Mouse (Mus musculus) gastrocnemius, postnatal 10 days (tissue): Measurements from ENCODE around the gene Sbk3. TPM values are rescaled to one million over a fixed set of nuclear protein-coding genes. Genes with fewer than 3 reads are reported as not detected.
"Not testable (repeated sequence)": the region's sequence is repeated elsewhere in the genome, so short reads cannot be mapped to it uniquely, and the experiment has no call there.

Experiments used
- DNase-seq: peaks from one replicate; pipeline ENCODE4 v3.0.0; 2021; ENCODE audit warnings: mixed read lengths
- long read RNA-seq, 2 experiments: library from polyadenylated mRNA; stranded (forward); transcript quantifications; one replicate each; pipeline ENCODE4 v2.0.0; 2021
- total RNA-seq, 2 experiments: library from RNA; stranded (reverse); gene quantifications; 2 replicates each; pipeline ENCODE4 v1.2.3; 2021

Sbk3 gene
- total RNA-seq = under 1 TPM in 1 of 2 experiments, not detected in 1; 0.28 TPM
- long read RNA-seq, experiment 1 = 0 reads
- long read RNA-seq, experiment 2 = 0 reads

DNA sequence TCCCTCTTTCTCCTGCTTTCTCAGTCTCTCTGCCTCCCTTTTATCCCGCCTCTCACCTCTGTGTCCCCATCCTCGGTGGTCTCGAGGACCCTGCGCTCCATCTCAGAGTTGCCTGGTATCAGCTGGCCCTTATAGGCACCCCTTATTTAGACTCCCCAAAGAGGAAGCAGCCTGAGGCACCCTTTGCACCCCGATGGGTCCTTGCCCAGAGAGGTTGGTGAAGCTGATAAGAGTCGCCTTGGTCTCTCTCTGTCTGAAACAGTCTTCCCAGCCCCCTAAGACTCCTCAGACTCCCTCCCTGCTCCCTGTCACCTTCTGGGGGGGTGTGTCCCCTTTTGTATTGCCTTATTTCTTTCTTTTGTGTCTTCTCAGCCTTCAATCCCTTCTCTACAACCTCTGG lies at the start of gene Sbk3:
Gene Sbk3 (minus strand): TSS at position 101 of the 400 bp plus-strand sequence.
- DNase-seq = no peak

DNA sequence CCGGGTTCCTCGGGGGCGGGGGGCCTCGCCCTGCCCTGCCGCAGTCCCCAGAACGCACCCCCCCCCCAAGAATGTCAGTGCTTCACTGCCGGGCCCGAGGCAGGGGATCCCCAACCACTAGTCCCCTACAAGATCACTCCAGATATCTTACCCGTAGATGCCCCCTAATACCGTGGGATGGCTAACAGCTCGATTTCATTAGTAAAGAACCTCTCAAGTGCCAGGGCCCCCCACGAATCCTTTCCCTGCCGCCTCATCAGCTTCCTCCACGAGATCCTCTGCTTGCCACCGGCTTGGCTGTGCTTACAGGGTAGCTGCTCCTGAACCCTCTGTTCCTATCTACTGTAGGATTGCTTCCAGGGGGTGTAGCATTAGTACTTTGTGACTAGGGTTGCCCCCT lies 49.7 kb upstream of the Sbk3 start:
- DNase-seq = no peak

DNA sequence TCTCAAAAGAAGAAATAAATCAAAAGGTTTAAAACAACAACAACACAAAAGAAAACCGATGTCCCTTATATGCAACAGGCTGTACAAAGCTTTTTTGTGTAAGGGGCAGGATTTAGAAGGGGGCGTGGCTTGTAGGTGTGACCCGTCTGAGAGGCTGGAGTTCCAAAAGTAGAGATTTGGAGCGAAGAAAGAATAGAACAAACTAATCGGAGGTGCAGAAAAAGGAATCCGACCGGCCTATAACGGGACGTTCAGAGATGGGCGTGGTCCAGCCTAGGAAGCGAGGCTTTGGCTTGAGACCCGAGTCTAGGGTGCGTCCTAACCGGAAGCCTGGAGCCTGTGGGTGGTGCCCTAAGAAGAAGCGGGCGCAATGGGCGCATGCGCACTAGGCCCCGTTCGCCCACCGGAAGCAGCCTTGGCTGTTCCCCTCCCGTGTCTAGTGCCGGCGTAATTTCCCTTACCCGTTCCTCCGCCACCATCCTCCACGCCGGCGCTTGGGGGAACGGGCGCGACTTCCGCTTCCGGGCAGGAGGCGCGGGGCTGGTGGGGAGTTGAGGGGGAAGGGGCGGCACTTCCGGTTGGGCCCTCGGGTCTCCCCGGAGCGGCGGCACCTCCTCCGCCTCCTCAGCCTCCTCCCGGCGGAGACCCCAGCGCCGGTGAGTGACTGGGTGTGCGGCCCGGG lies 49.2 kb upstream of the Sbk3 start, which contains the start of the genes Zfp865 and Ccdc106:
Gene Zfp865 (plus strand): TSS at position 377 of the 682 bp plus-strand sequence.
Gene Ccdc106 (plus strand): TSS at position 554 of the 682 bp plus-strand sequence.
- peak; percentile 99 for DNase-seq

DNA sequence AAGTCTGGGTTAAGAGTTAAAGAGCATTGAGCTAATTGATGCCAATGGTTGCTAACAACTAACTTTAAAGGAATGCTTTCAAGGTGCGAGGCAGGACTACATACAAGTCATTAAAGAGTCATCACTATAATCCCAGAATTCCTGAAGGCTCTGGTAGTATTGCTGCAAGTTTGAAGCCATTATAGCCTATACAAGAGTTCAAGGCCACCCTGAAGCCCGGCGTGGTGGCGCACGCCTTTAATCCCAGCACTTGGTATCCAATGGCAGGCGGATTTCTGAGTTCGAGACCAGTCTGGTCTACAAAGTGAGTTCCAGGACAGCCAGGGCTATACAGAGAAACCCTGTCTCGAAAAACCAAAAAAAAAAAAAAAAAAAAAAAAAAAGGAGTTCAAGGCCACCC lies 48.6 kb upstream of the Sbk3 start:
- DNase-seq = not testable (repeated sequence)

DNA sequence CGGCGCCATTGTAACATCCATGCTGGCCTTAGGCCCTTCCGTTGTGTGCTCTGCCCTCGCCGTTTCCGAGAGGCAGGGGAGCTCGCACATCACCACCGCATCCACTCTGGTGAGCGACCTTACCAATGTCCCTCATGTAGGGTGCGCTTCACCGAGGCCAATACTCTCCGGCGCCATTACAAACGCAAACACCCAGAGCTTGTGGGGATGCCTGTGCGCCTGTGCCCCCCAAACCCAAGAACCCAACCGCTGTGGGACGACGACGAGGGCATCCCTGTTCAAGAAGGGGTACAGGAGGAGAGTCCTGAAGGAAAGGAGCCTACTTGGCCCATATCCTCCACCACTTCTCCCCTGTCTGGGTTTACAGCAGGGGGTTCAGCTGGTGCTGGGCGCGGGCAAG lies 47.0 kb upstream of the Sbk3 start:
- no peak for DNase-seq

DNA sequence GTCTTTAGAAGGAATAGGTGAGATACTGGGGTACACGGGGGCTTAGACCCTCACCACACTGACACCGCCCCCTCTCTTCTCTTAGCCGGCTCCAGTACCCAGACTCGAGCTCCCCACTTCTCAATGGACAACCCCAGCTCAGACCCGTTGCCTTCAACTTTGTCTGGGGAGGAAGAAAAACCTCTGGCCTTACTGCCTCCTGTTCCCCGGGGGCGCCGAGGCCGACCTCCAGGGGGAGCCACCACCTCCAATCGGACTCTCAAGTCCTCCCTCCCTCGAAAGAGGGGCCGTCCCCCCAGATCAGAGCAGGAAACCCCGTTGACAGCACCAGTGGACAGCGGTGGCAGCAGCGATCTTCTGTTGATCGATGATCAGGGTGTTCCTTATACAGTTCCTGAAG lies 46.4 kb upstream of the Sbk3 start:
- peak; percentile 36 for DNase-seq

DNA sequence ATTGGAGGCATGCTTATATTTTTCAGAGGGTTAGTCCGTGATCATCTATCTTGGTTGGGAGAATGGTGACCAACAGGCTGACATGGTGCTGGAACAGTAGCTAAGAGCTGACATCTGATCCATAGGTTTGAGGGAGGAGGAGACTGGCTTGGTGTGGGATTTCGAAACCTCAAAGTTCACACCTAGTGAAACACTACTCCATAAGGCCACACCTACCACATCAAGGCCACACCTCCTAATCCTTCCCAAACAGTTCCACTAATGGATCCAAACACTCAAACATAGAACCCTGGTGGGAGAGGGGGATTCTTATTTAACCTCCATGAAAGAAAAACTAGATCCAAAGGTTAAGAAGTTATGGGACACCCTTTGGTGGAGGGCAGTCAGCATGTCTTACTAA lies 46.0 kb upstream of the Sbk3 start:
- DNase-seq = no peak

DNA sequence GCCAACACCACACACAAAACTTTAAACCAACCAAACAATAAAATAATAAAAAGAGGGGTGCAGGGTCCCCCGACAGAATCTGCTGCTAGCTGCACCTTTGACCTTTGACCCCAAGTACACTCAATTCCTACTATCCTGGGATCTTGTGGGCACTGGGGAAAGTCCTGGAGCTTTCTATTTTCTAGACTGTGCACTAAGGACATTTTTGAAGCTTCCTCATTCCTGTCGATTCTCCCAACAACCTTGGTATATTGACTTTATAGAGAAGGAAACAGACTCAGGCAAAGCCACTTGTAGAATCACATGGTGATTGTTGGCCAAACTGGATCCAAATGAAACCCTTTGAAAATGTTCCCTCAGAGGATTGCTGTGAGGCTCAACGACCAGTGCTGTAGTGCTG lies 45.1 kb upstream of the Sbk3 start:
- no peak for DNase-seq

DNA sequence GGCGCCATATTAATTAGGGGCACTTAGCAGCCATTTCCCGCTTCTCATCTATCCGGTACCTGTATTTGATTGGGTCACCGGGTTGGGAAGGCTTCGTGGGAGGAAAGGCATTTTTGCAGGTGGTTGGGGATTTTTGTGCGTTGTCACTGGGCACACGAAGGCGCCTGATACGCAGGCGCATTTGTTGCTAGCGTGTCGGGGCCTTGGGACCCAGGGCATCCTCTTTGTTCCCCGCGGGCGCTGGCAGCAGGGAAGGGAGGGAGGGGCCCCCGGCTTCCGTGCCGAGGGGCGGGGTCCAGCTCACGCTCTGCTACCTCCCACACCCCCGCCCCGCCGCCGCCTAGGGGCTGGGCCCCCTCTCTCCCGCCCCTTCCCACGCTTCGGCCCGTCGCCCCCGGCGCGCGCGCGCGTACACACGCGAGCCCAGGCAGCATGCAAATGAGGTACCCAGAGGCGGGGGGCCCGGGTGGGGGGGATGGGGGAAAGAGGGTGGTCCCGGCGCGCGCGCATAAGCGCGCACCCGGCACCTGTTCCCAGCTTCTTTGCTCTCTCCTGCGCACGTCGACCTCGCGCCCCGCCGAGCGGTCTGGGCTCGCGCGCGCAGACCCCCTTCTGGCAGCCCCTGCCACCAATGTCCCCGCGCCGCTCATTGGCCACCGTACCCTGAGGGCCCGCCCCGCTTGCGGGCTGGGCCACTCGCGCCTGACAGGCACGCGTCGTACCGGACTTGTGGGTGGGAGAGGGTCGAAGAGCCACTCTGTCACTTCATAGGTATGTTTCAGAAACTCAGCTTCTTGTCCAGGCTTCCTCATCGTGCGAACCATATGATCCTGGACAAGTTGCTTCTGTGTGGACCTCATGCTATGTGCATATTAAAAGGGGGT lies 44.4 kb upstream of the Sbk3 start, which contains the start of gene Gm44973:
Gene Gm44973 (plus strand): TSS at position 379 of the 884 bp plus-strand sequence.
- DNase-seq = peak; percentile 94

DNA sequence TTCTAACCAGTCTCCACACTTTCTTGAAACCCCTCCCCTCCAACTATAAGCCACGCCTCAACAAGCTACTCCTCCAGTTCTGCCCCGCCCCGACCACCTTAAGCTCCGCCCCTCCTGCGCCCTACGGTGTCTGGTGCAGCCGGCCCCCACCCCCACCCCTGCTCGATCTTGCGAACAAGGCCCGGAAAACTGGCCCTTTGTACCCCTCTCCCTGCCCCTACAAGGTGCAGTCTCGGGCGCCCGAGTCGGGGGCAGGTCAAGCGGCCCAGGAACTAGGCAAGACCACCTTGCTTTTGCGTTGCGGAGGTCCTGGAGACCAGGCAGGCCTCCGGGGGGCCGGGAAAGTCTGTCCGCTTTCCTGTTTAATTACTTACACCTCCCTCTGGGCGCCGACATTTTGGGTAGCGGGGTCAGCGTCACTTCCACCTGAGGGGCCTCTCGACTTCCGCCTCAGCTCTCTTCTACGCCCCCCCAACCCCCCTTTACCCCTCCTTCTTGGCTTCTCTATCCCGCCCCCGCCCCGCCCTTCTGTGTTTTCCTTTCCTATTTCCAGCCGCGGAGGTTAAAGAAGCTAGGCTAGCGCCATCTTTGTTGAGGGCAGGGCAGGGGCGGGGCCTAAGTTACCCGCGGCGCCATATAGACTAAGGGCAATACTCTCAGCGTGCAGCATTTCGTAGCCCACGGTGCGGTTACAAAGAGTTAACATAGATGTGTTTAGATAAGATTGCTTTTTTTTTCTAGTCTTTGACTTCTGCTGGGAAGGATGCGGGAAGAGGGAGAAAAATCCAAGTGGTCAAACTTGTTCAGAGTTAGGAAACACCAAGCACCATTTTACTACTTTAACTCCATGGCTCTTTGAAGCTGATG lies 43.5 kb upstream of the Sbk3 start, which contains the start of the genes Zfp524 and Fiz1:
Gene Zfp524 (plus strand): TSS at position 165 of the 867 bp plus-strand sequence.
Gene Fiz1 (minus strand): TSS at position 447 of the 867 bp plus-strand sequence.
- DNase-seq = peak; percentile 97

DNA sequence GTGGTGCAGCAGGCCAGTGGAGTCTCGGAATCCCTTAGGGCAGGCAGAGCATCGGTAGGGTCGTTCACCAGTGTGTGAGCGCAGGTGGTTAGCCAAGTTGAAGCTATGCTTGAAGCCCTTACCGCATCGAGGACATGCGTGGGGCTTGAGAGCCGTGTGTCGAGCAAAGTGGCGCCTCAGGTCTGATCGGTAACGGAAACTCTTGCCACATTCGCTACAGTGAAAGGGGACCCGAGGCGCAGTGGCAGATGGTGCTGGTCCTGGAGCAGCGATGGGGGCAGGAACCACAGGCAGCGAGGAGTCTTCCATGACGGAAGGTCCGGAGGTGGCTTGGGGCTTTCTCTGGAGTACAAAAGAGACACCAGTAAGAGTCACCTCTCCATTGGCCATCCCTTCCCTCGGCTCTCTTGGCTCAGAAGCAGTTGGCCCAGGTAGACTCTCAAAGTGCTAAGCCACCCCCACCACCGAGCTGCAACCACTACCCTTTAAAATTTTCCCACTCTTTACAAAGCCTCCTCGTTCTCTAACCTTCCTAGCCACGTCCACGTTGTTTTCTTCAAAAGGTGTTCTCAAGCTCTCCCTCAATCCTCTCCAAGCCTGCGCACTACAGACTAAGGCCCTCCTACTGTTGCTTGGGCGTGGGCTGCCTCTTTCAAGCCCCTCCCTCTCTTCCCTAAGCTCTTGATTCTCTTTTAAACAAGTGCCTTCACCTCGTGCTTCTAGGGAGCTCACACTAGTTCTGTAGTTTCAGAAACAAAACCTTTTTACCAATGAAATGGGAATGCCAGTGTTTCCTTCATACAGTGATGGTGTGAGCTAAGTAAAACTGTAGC lies 41.9 kb upstream of the Sbk3 start:
- DNase-seq = no peak

DNA sequence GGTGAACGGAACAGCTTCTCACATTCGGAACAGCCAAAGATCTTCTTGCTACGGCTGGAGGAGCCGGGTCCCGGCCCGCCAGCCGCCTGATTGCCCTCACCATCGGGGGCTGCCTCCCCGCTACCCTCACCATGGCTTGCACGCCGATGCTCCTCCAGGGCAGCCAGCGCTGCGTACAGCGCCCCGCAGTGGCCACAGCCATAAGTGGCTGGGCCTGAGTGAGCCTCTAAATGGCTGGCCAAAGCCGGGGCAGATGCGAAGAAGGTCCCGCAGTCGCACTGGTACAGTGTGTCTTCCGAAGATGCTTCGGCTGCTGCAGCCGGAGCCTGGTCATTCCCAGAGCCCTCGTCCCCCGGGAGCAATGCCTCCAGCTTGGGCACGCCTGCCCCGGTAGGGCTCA lies 37.3 kb upstream of the Sbk3 start:
- DNase-seq = no peak

DNA sequence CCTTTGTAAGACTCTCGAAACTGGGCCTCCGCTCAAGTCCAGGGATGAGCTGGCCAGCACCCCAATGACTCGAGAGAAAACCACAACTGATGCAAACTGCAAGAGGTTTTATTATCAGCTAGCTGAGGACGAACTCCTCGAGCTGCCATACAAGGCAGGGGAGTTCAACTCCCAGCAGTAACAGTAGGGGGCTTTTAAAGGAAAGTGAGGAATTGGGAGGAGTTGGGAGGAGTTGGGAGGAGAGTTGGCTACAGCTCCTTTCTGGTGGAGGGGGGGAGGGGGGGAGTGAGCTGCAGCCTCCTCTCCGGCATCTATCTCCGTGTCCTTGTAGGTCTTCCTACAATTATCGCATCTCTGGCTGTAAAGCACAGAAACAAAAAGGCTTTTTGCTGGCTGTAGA lies 31.9 kb upstream of the Sbk3 start:
- DNase-seq = not testable (repeated sequence)

DNA sequence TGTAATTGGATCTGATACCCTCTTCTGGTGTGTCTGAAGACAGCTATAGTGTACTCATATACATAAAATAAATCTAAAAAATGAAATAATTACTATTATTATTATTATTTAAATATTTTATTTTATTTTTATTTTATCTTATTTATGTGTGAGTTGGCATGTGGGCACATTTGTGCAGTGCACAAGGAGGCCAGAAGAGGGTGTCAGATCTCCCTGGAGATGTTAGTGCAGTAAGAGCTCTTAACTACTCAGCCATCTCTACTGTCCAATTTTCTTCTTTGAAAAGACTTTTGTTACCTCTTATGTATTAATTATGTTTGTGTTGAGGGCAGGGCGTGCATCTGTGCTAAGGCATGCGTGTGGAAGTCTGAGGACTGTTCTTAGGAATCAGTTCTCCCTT lies 28.9 kb upstream of the Sbk3 start:
- no peak for DNase-seq

DNA sequence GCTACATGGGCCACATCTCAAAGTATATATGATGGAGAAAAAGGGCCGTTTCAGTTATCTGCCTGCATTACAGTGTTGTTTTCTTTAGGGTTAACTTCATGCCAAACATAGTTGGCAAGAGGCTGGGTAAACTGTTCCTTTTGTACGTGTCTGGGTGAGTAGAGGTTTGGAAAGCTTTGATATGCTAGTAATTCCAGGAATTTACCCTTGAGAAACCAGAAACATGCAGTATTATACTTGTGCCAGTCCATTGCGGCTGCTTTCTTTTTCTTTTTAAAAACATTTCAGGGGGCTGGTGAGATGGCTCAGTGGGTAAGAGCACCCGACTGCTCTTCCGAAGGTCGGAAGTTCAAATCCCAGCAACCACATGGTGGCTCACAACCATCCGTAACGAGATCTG lies 26.0 kb upstream of the Sbk3 start:
- DNase-seq = no peak

DNA sequence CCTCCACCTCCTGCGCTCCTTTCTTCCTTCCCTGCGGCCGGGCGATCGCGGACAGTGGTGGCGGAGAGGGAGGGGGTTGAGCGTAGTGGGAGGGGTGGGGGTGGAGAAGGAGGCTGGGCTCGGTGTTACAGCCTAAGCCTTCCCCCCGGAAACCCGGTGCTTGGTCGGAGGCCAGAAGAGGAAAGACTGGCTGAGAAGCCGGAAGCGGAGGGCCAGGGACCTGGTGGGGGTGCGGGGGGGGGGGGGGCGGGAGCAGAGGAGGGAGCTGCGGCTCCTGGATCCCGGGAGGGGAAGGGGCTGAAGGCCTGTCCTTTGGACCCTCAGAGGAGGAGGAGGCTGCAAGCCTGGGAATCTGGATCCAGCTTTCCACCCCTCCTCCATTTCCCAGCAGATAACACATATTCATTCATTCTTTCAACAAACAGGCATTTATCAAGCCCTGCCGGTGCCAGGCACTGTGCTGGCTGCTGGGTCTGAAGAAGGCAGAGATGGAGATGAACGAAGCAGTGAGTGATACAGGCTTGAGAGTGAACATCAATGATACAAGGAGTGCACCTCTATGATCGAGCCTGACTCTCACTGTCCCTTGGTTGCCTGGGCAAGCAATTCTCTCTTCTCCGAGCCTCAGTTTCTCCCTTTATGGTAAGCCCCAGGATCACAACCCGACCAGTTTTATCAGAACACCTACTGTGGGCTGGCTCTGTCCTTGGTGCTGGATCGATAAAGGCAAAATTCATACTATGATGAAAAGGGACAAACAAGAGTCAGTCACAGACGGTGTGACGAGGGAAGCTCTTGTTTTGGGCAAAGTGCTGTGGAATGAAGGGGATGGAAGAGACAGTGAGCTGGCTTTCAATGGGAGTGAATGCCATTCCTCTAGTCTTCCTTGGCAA lies 25.3 kb upstream of the Sbk3 start, which contains the start of gene Zfp579:
Gene Zfp579 (minus strand): TSS at position 156 of the 893 bp plus-strand sequence.
- DNase-seq = peak; percentile 96

DNA sequence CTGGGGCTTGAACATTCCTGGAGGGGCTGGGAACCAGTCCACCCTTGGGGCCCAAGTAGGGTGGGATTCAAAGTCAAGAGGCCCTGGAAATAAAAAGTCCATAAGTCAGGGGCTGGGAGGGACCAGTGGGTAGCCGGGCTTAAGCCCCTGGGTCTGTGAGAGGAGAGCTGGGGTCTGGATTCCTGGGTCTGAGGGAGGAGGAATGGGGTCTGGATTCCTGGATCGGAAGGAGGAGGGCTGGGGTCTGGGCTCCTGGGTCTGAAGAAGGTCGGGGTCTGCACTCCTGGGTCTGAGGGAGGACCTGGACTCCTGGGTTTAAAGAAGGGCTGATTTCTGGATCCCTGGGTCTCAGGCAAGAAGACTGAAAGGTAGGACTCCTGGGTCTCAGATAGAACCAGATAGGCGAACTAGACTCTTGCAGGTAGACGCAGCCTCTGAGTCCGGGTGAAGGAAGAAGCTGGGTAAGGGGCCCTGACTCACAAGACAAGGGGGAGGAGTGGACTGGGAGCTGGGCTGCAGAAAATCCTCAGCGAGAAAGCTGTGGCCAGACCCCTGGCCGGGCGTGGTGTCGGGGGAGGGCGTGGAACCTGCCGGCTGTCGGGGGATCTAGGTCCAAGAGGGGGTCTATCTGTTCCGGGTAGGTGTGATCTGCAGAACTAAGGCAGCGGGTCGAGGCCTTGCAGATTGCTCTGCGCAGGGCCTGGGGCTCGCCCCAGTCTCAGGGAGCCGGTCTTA lies 24.5 kb upstream of the Sbk3 start:
- DNase-seq = no peak

DNA sequence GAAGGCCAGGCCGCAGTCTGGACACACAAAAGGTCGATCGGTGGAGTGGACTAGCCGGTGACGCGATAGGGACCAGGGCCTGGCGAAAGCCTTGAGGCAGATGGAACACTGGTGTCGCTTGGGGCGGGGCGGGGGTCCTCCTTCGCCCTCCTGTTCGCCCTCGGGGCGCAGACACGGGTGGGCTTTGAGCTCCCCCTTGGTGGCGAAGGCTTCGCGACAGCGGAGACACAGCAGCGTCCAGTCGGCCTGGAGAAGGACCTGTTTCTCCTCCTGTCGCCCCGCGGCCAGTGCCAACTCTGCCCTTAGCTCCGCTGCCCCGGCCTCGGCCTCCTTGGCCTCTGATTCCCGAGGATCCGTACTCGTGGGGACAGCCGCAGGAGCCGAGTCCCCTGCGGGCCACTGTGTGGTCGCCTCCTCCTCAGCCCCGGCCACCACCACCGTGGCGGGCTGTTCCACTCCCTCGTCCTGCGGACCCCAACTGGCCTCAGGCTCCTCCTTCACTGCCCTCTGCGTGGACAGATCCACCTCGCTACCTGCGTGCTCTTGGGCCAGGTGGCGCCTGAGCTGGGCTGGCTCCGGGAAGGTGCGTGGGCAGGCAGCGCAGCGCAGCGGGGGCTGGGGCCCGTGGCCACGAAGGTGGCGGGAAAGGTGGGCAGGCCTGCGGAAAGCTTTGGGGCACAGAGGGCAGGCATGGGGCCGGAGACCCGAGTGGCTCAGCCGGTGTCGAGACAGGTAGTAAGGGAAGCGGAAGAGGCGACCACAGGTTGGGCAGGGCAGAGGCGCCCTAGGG lies 23.2 kb upstream of the Sbk3 start:
- no peak for DNase-seq
